Mouse (Mus musculus) urinary bladder, postnatal 14 days (tissue): ENCODE measurements around the gene Ucma.

Experiments
- DNase-seq: peaks from one replicate; pipeline ENCODE4 v3.0.0; 2021; ENCODE audit warnings: low spot score

Ucma gene

GRCm38 (mm10) chr2:5007107-5007506 is 31.2 kb downstream of the Ucma start:
- DNase-seq: no peak

- DNase-seq: no peak
Measured at GRCm38 (mm10) chr2:5011898-5012490, 36.1 kb downstream of the Ucma start.

DNA sequence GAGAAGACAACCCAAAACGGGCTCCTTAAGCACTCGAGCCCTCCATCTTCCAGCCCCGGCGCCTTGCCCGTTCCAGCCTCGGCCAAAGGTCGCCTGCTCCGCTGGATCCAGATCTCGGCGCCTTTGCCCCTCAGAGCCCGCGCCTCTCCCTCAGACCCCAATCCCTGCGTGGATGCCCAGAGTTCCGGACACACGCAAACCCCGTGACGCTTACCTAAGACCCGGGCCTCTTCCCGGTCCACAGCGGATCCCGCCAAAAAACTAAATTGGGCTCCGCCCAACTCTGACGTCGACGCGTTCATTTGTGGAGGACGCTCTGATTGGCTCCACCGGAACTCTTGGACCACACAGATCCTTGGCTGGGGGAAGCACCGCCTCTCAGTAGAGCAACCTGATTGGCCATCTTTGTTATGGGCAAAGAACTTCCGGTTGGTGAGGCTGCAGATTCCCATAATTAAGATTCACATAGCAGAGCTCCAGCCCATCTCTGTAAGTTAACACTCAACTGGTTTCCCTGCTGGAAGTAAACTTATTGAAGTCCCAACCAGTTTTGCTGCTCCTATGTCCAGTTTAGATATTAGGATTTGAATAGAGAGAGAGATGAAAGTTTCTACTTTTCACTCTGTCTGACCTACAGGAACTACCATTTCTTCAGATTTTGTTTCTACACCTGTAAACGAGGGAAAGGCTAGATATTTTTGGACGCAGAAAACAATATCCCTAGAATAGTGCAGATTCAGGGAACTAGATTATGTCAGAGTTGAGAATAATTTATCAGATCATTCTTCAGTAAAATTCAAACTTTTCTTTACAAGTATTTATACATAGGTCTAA is 36.8 kb downstream of the Ucma start, which contains the start of gene Mcm10:
Gene Mcm10, minus strand, starts transcription at position 301 of the 834 bp plus-strand sequence.
- DNase-seq: peak; percentile 94

DNA sequence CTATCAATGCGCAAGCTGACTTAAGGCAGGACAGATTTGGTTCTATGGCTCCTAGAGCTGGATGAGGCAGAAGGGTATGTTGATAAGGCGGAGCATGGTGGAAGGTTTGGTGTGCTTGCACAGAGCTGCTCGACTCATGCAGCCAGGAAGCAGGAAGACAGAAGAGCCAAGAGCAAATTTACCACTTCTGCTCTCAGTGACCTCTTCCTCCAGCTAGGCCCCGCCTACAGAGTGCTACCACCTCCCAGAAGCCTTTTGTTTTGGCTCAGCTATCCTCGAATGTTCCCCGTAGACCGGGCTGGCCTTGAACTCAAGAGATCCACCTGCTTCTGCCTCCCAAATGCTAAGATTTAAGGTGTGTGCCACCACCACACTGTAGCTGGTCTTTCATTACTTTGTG is 38.7 kb downstream of the Ucma start:
- DNase-seq: no peak

GRCm38 (mm10) chr2:5015527-5015926 is 39.6 kb downstream of the Ucma start:
- no peak for DNase-seq

GRCm38 (mm10) chr2:5016922-5017321 is 41.0 kb downstream of the Ucma start:
- DNase-seq: no peak

- no peak for DNase-seq
Measured at GRCm38 (mm10) chr2:5019708-5020107, 43.8 kb downstream of the Ucma start.

- no peak for DNase-seq
Measured at GRCm38 (mm10) chr2:5023275-5023674, 47.4 kb downstream of the Ucma start.

GRCm38 (mm10) chr2:5023699-5024399 is 47.9 kb downstream of the Ucma start:
- DNase-seq: no peak

GRCm38 (mm10) chr2:5025162-5025733 is 49.3 kb downstream of the Ucma start:
- no peak for DNase-seq

GRCm38 (mm10) chr2:5027057-5027456 is 51.1 kb downstream of the Ucma start:
- no peak for DNase-seq

DNA sequence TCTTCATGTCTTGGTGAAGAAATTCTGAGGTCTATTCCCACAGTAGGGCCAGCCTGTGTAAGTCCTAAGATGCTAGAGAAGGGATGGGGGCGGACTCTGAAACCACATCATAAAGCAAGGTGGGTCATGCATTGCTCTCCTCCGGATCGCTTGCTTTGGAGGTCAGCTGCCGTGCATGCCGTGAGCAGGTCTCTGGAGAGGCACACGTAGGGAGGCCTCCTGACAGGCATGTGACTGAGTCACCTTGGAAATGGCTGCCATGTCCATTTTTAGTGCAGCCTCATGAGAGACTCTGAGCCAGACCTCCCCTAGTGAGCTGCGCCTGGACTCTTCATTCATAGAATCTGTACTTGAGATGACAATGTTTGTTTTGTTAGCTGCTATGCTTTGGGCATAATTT is 52.1 kb downstream of the Ucma start:
- no peak for DNase-seq

DNA sequence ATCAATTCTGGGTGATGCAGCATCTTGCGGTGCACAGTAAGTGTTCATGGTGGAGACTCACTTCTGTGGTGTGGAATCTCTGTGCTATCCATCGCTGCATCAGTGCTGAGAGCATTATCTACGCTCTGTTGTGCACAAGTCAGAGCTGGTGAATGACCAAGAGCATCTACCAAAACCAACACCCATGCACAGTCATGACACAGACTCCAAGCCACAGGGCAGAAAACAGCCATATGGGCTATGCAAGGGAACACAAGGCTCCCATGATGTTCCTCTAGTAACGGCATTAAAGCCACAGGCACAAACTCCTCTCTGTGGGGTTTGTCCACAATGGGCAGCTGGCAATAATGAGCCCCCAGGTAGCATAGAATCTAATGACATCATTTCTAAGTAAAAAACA is 53.9 kb downstream of the Ucma start:
- DNase-seq: no peak

GRCm38 (mm10) chr2:5031215-5031614 is 55.3 kb downstream of the Ucma start:
- DNase-seq: no peak

- DNase-seq: no peak
Measured at GRCm38 (mm10) chr2:5032665-5033064, 56.7 kb downstream of the Ucma start.

- no peak for DNase-seq
Measured at GRCm38 (mm10) chr2:5033546-5034420, 57.9 kb downstream of the Ucma start.

DNA sequence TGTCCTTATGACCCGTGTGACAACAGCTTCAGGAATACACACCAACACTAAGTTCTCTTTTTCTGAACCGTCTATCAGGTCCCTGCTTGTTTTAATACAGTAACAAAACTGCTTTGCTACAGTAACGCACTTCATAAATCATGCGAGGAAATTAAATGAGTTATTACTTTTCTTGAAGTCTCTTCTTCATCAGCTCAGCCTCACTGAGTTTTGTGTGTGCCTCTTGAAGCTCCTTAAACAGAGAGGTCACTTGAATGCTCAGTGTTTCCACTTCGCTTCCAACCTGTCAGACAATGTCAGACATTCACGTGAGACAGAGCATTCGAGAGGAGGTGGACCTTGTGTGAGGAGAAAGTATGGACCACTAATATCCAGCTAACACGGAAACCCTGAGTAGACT is 58.9 kb downstream of the Ucma start:
- DNase-seq: no peak

DNA sequence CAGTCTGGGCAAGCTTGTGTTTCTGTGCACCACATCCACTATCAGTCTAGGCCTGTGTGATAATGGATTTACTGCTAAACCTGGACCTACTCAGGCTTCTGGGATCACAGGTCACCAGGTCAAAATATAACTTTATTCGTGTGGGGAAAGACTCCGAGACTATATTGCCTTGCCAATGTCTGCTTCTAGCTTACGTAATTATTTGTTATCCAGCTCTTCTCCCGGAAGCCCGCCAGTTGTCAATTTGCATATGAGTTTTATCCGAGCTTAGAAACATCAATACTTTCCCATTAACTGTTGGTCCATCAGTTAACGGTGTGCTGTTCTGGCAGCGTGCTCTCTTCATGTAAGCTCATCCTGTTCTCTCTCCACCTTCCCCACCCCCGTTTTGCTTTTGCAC is 59.3 kb downstream of the Ucma start:
- no peak for DNase-seq
